Mouse (Mus musculus) megakaryocyte, embryonic 14.5 days (primary cell): ENCODE data around the gene Olfr545.

ENCODE experiments used
- FLI1 ChIP-seq: IDR thresholded peaks from 2 replicates; pipeline ENCODE4 v1.6.1; 2012; ENCODE audit warnings: low read length, inconsistent platforms, mixed read lengths
- GATA1 ChIP-seq: IDR thresholded peaks from 3 replicates; pipeline ENCODE4 v1.6.1; 2012; ENCODE audit warnings: mixed read lengths, low read length, inconsistent platforms, borderline replicate concordance

- no peak for TF ChIP-seq GATA1
- no peak for TF ChIP-seq FLI1
Observed at GRCm38 (mm10) chr7:102501986-102502385, 2.6 kb upstream of the Olfr545 start.
